Mouse (Mus musculus): ENCODE data around the gene Trdn.

Trdn gene

GRCm38 (mm10) chr10:33080254-33080653, at the start of gene Trdn:
Gene Trdn (plus strand): TSS chr10:33080554.
- DNase-seq (ENCODE audit: low spot score in 2 of 2), result no peak

- DNase-seq (ENCODE audit: low spot score in 2 of 2), result no peak
Measured at GRCm38 (mm10) chr10:33060771-33061170, 19.6 kb upstream of the Trdn start.

GRCm38 (mm10) chr10:33065566-33065965, 14.8 kb upstream of the Trdn start:
- DNase-seq (ENCODE audit: low spot score in 2 of 2), result no peak

- no peak for DNase-seq (ENCODE audit: low spot score in 2 of 2)
Measured at GRCm38 (mm10) chr10:33073126-33073525, 7.2 kb upstream of the Trdn start.

GRCm38 (mm10) chr10:33082151-33082844, 1.9 kb downstream of the Trdn start:
- DNase-seq (ENCODE audit: low spot score in 2 of 2), result no peak

GRCm38 (mm10) chr10:33082961-33083626, 2.7 kb downstream of the Trdn start:
- no peak for DNase-seq (ENCODE audit: low spot score in 2 of 2)

GRCm38 (mm10) chr10:33083627-33084158, 3.3 kb downstream of the Trdn start:
- no peak for DNase-seq (ENCODE audit: low spot score in 2 of 2)

GRCm38 (mm10) chr10:33088403-33088802, 8.0 kb downstream of the Trdn start:
- DNase-seq (ENCODE audit: low spot score in 2 of 2), result no peak

GRCm38 (mm10) chr10:33092400-33092799, 12.0 kb downstream of the Trdn start:
- no peak for DNase-seq (ENCODE audit: low spot score in 2 of 2)

- DNase-seq (ENCODE audit: low spot score in 2 of 2), result no peak
Measured at GRCm38 (mm10) chr10:33107942-33108341, 27.6 kb downstream of the Trdn start.

GRCm38 (mm10) chr10:33123028-33123427, 42.7 kb downstream of the Trdn start:
- DNase-seq (ENCODE audit: low spot score in 2 of 2), result no peak

- DNase-seq (ENCODE audit: low spot score in 2 of 2), result no peak
Measured at GRCm38 (mm10) chr10:33144911-33145310, 64.6 kb downstream of the Trdn start.

GRCm38 (mm10) chr10:33179731-33180631, 99.6 kb downstream of the Trdn start:
- no peak for DNase-seq (ENCODE audit: low spot score in 2 of 2)

GRCm38 (mm10) chr10:33189031-33189430, 108.7 kb downstream of the Trdn start:
- no peak for DNase-seq (ENCODE audit: low spot score in 2 of 2)

- DNase-seq (ENCODE audit: low spot score in 2 of 2), result no peak
Measured at GRCm38 (mm10) chr10:33195919-33196318, 115.6 kb downstream of the Trdn start.

GRCm38 (mm10) chr10:33198257-33198656, 117.9 kb downstream of the Trdn start:
- DNase-seq (ENCODE audit: low spot score in 2 of 2), result no peak

- no peak for DNase-seq (ENCODE audit: low spot score in 2 of 2)
Measured at GRCm38 (mm10) chr10:33210411-33210810, 130.1 kb downstream of the Trdn start.

- no peak for DNase-seq (ENCODE audit: low spot score in 2 of 2)
Measured at GRCm38 (mm10) chr10:33253911-33254310, 173.6 kb downstream of the Trdn start.

- DNase-seq (ENCODE audit: low spot score in 2 of 2), result no peak
Measured at GRCm38 (mm10) chr10:33256202-33256601, 175.8 kb downstream of the Trdn start.

GRCm38 (mm10) chr10:33304982-33305381, 224.6 kb downstream of the Trdn start:
- DNase-seq (ENCODE audit: low spot score in 2 of 2), result no peak

- no peak for DNase-seq (ENCODE audit: low spot score in 2 of 2)
Measured at GRCm38 (mm10) chr10:33353026-33353425, 272.7 kb downstream of the Trdn start.

GRCm38 (mm10) chr10:33366521-33366920, 286.2 kb downstream of the Trdn start:
- DNase-seq (ENCODE audit: low spot score in 2 of 2), result no peak

Data from thymus, postnatal 10 days (tissue).